Mouse (Mus musculus): ENCODE results near the gene Gm10352.
"Not testable (repeated sequence)": the region's sequence is repeated elsewhere in the genome, so short reads cannot be mapped to it uniquely, and the experiment has no call there.

The Gm10352 gene

DNA sequence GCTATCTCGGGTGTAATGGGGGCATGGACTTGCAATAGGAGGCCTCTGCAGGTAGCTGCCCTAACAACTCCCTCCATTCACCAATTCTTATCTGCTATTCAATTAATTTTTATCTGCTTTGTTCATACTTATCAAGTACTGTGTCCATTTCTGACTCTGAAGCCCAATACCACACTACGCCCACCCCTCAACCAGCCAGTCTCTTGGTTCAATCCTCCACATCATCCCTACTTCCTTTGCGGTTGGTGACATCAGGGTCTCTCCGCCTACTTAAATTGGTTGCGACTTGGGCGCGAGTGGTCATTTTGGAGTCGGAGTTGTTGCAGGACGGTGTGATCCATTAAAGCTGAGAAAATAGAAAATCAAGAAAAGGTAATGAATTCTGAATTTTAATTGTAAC lies at the start of gene Gm10352:
Gm10352 (plus strand) TSS at position 301 of the 400 bp plus-strand sequence.
- DNase-seq (ENCODE audit: low read depth, low spot score): not testable (repeated sequence)

DNA sequence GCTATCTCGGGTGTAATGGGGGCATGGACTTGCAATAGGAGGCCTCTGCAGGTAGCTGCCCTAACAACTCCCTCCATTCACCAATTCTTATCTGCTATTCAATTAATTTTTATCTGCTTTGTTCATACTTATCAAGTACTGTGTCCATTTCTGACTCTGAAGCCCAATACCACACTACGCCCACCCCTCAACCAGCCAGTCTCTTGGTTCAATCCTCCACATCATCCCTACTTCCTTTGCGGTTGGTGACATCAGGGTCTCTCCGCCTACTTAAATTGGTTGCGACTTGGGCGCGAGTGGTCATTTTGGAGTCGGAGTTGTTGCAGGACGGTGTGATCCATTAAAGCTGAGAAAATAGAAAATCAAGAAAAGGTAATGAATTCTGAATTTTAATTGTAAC lies 31.5 kb downstream of the Gm10352 start, which contains the start of gene Gm29289:
Gm29289 (plus strand) TSS at position 301 of the 400 bp plus-strand sequence.
- DNase-seq (ENCODE audit: low read depth, low spot score): not testable (repeated sequence)

Measured in embryo, embryonic 11.5 days (tissue).